Mouse (Mus musculus) activated CD4-positive, CD25-positive, alpha-beta regulatory T cell, adult 4 months (primary cell): Measurements from ENCODE around the gene Atp4b. TPM values are rescaled to one million over a fixed set of nuclear protein-coding genes. Genes with fewer than 3 reads are reported as not detected.

Source experiments
- polyA plus RNA-seq, 2 experiments: library from polyadenylated mRNA; unstranded; fragments of 100-300 nt; shearing (Covaris generic); gene quantifications; one replicate each; pipeline ENCODE4 v1.2.1; 2017

Atp4b gene
- polyA plus RNA-seq, 2 experiments from 2014 or later: not detected

Other genes with a start within 250 kb of the Atp4b start
- gene Lamp1, start 237.7 kb downstream of the Atp4b start, polyA plus RNA-seq: 10 to 100 TPM; 17.9 to 18.1 TPM
- 1 to 10 TPM in 1 of 2 experiments, under 1 TPM in 1; 0.89 to 1.1 TPM for gene Grtp1, start 196.2 kb downstream of the Atp4b start, polyA plus RNA-seq
- gene Adprhl1, start 142.7 kb downstream of the Atp4b start, polyA plus RNA-seq: not detected
- gene Dcun1d2, start 108.7 kb downstream of the Atp4b start, polyA plus RNA-seq: 10 to 100 TPM; 18.4 to 21.2 TPM
- gene Tmco3, start 108.6 kb downstream of the Atp4b start, polyA plus RNA-seq: 10 to 100 TPM; 21.8 to 26.2 TPM
- gene Tfdp1, start 58.1 kb downstream of the Atp4b start, polyA plus RNA-seq: 10 to 100 TPM; 51.8 to 56.6 TPM
- gene Grk1, start 8.3 kb upstream of the Atp4b start, polyA plus RNA-seq: not detected
- gene Tmem255b, start 38.4 kb upstream of the Atp4b start, polyA plus RNA-seq: not detected
- not detected for gene Gas6, start 97.7 kb upstream of the Atp4b start, polyA plus RNA-seq
- not detected for gene 1700029H14Rik, start 165.6 kb upstream of the Atp4b start, polyA plus RNA-seq